Mouse (Mus musculus): ENCODE results near the gene Itih5.

Gene Itih5

DNA sequence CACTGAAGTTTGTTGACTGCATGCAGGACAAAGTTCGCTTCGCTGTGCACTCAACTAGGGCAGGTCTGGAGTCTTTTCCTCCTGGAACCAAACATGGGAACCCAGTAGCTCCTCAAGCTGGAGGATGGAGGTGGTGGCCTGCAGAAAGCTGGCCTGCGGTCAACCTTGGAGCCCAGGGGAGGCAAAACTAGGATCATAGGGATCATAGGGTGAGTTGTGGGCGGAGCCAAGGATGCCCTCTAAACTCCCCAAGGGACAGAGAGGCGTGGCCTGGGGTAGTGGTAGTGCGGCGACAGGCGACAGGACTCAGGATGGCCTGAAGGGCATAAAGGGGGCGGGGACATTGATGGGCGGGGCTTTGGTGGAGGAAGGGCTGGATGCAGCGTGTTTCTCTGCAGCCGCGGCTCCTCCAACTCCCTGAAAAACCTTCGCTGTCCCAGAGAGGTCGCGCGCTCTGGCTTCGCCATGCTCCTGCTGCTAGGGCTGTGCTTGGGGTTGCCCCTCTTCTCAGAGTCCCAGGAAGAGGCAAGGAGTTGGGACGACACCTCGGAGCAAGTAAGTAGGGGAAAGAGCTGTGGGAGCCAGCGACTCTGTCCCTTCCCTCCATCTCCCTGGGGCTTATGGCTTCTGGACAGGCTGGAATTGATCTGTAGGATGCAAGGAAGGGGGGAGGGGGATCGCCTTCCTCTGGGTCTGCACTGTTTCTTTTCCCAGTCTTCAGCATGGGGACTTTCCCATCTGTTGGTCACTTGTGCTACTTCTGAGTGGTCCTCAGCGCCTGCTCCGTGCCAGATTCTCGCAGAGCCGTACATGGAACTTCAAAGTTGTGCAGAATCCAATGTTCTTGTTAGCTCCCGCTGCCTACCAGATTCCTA, at the start of gene Itih5:
Itih5 (plus strand) TSS at position 371 of the 875 bp plus-strand sequence.
- peak; percentile 40 to 60 for DNase-seq

DNA sequence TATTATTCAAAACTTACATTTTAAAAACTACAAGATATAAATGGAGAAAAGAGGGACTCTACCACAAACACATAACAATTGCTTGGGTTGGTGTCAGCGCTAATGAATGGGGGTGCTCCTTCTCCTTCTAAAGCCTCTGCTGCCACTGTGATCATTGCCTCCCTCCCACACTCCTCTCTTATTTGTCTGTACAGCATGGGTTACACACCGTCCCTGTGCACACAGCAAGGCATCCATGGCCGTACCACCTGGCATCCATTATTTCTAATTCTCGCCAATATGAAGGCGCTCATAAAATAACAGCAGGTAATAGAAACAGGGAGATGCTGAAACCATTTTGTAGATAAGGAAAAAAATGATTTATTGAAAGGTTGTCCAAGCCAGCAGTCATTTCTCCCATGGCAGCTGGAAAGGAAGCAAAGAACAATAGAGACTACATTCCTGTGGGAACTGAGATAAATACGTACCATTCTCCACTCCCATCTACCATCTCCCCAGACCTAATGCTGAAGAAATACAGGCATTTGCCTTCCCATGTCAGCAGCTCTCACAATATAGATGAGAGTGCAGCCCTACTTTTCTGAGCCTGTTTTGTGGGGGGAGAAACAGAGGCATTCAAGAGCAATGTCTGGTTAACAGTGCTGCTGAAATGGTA, 44.7 kb upstream of the Itih5 start:
- no peak for DNase-seq

DNA sequence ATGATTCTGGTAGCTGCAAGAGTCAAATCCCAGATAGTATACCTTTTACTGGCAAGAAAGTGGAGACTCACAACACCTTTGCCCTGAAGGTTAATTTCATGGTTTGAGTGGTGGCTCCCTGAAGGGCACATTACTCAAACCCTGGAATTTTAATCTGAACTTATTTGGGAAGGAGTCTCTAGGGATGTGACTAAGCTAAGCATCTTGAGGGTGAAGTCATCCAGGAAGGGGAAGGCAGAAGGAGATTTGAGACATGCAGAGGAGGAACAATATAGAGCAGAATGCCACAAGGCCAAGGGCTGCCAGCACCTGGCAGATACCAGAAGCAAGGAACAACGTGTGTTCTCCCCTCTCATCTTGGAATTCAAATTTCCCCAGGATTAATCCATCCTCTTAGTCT, 34.6 kb upstream of the Itih5 start:
- no peak for DNase-seq

DNA sequence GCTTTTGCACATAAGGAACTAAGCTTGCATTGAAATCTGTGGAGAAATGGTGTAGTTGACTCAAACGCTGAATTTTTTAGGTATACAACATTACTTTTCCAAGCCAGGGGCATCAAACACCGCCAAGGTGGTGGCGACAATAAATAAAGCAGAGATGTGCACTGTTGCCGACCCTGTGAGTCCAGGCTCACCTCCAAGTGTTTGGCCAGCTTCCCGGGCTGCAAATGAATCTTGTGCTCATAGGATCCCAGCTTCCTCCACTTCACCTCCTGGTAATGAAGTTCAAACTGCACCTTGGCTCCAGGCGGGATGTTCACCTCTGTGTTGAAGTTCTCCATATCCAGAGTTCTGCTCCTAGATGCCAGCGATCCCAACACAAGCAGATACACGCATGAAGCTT, 34.1 kb upstream of the Itih5 start:
- no peak for DNase-seq

DNA sequence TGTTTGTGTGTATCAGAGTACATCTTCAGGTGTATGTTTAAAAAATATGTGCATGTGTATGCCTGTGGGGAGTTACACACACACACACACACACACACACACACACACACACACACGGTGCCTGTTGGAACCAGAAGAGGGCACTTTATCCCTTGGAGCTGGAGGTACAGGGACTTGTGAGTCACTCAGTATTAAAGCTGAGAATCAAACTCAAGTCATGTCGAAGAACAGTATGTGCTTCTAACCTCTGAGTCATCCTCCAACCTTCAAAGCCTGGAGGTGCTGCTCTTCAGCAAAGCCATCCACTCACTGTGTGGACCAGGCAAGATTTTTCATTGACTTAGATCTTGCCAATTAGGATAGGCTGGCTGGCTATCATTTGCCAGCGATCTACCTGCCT, 31.5 kb upstream of the Itih5 start:
- no peak for DNase-seq

DNA sequence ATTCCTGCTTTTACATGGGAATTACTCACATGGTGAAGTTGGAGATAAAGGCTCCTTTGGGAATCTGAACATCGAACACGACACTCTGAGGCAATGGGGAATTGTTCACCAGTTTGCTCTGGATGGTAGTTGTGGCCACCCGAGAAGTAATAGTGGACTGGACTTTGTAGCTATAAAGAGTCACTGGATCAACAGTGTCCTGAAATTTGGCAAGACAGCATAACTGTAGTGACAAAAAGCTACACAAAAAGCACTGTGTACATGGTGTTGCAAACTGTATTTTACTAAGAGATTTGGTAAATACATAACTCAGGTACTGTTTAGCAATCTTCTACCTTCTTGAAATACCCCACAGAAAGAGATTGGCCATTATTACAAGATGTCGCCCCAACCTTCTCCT, 27.2 kb upstream of the Itih5 start:
- DNase-seq: no peak

DNA sequence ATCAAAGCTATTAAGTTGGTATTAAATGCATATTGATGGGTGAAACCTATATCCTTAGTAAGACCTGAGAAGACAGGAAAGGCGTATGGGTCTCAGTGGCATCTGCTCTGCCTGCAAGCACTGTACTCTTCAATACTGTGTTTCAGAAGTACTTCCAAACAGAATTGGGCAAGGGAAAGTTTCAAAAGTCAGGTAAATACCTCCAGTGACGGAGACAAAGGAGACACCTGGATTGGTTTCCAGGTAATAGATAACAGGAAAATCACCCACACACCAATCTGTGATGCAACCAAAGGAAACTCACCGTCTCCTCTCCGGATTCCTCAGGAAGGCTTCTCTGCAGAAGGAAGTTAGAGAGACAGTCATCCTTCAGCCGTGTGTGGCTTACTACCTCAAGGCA, 25.9 kb upstream of the Itih5 start:
- no peak for DNase-seq

DNA sequence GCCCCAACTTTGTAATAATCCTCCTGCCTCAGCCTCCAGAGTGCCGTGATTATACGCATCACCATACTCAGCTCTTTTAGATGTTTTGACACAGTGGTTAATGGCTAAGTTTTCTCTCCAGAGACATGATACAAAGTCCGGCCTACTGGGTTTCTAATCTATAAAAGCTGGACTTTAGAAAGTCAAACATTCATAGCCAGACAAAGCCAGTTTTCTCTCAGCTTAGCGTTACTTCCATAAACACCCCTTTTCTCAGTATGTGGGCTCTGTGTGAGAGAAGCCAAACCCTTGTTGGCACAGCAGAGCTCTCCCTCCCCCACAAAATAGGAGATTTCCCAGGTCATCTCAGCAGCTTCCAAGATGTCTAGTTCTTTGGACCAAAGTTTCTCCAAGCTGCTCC, 24.8 kb upstream of the Itih5 start:
- no peak for DNase-seq

DNA sequence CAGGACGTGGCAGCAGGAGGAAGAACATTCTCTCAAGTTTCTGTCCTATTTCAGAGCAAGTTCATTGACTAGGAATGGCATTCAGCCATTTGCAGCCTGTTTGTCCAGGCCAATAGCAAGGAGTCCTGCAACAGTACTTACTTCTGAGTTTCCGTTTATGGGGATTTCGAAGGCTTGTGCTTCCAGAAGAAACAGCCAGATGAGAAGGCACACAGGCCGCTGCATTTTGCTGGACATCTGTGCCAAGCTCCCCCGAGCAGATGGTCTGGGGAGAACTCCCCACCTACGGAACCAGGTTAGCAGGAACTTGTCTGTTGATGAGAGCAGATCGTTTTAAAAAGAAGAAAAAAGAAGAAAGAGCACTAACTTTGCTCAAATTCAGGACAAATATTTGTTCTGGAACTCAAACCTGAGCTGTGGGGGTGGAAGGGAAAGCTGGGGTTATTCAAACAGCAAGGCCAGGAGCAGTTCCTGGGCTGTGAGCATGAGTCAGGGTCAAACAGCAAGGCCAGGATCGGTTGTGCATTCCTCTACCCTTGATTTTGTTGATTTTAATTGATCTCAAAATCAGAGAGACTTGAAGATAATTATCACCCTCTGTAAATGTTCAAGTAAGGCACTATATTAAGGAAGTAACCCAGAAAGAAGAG, 22.9 kb upstream of the Itih5 start:
- DNase-seq: peak in 1 of 2 experiments; percentile 10

DNA sequence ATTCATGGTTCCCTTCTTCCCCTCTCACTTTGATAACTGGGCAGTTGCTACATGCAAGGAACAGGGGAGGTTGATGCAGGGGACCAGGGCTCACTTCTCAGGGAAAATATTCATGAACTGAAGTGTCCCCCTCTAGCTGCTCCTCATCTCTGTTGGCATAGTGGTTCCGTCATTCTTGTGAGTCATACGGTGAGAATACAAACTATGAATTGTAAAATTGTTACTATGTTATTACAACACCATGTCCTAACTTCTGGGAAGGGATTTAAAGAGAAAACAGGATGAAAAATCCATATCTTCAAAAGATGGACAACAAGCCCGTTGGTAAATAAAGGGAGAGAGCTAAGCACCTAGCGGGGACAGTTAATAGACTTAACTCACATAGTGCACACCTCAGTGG, 22.1 kb upstream of the Itih5 start, which contains the start of gene Itih2:
Itih2 (minus strand) TSS at position 101 of the 400 bp plus-strand sequence.
- no peak for DNase-seq

DNA sequence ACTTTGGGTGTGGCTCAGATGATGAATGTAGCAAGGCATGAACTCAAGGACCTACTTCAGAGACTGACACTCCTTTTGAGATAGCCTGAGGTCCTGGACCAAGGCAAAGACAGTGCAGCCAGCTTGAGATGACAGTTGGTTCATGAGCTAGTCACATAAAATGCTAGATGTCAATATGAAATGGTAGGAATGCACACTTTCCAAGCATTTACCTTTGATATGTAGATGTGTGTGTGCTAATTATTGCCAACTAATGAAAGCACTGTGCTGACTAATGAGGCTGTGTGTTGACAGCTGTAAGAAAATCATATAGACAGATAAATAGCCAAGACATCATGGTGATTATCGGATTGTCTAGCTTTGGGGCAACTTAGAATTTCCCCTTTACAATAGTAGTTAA, 21.2 kb upstream of the Itih5 start:
- no peak for DNase-seq

DNA sequence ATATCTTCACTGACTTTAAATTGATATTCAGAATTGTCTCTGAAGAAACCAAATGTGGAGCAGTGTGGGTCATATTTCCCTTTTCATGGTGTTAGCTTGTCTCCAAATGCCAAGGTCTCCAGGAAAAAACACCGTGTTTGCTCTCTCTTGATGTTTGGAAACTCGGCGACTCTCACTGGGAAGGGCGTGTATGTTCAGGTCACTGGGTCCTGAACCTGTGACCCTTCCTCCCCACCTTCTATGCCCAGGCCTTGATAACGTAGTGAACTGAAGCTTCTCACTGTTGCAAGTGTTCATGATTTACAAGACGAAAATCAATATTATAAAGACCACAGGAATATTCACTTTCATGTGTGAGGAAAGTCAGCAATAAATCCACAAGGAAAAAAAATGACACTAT, 19.4 kb upstream of the Itih5 start:
- DNase-seq: no peak

DNA sequence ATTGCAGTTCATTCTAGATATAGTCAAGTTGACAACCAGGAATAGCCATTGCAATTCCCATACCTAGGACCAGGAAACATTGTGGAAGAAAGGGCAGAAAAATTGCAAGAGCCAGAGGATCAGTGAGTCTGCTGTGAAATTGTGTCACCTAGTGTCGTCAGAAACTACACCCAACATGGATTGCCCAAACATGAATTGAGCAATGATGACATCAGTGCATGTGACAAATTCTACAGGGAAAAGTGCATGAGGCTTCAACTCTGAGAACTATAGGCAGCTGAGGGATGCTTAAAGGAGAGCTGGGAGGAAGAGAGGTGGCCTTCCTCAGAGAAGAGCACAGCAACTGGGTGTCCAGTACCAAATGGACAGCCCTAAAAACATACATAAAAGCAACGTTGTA, 16.1 kb upstream of the Itih5 start:
- no peak for DNase-seq

DNA sequence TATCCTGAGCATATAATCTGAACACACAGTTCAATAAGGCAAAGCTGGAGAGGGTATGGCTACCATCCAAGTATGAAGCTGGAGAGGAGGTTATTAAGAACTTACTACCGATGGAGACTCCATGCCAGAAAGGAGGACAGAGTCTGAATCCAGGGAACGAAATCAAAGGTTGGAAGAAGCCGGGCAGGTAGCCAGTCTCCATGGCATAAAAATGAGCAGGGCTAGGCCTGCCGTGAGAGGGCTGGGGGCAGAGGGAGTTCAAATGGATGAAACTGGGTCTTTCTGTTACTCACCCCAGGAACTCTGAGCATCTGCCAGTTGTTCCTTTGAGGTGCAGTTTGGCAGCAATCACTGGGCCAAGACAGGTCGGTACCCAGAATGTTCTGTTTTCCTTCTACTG, 12.9 kb upstream of the Itih5 start:
- DNase-seq: no peak

DNA sequence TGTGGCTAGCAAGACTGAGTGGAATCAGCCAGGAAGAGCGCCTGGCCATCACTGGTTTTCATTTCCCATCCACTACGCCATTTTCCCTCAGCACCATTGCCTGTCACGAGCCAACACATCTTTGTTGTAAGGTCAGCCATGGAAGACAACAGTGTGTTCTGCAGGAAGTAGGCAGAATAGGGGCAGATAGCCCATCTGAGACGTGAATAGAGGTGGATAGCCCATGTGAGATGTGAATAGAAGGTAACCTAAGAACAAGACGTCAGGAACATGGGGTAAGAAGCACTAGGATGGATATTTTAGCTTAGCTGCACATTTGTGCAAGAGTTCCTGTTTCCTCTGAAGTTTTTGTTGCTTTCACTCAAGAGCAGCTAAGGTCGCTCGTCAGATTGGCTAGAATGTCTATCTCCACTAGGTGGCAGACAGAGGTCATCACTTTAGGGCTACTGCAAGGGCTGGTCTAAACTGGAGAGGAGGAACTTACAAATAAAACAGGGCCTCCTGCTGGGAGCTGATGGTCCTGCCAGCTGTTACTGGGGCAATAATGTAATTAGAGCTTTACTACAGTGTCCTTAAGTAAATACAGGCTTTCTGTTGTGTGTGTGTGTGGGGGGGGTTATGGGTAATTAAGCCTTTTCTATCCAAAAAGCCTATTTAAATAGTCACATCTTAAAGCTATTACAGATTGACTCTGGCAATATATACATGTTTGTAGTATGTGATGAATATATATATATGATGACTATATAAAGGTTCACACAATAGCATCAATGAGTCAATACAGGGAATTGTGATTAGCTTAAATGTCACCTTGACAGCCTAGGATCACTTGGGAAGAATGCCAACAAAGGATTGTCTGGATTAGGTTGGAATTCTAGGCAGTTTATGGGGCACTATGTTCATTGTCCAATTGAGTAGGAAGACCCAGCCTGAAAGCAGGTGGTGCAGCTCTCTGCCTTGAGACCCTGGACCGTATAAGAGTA, 10.6 kb upstream of the Itih5 start:
- peak; percentile 65 to 76 for DNase-seq

DNA sequence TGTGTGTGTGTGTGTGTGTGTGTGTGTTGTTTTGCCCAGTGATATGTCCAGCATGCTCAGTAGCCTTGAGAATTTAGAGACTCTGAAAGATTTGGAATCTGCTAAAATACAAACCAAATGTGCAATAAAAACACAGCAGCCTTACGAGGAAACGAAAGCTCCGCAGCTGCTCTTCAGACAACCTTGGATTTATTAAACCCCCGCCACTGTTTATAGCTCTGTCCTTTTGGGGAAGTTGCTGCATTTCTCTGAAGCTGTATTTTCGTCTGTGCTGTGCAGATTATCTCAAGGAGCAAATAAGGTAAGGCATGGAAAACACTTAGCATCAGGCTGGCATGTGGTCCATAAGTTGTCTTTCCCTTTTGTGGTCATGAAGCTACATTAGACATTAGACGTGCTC, 7.9 kb upstream of the Itih5 start:
- DNase-seq: no peak

DNA sequence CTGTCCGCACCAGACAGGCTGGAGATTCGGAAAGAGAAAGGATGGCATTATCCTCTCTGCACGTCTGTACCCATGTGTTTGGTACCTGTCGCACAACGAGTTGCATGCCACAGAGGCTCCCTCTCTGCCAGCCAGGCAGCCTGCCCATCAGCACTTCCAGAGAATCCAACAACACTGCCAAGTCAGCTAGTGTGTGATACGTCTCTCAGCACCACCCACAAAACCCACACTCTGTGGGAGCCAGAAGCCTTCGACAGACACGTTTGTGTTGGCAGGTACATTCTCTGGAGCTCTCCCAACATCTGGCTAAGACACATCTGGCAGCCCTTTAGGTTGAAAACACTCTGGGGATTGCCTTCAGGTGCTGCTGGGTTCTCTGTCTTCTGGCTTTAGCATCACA, 6.2 kb upstream of the Itih5 start:
- DNase-seq: no peak

DNA sequence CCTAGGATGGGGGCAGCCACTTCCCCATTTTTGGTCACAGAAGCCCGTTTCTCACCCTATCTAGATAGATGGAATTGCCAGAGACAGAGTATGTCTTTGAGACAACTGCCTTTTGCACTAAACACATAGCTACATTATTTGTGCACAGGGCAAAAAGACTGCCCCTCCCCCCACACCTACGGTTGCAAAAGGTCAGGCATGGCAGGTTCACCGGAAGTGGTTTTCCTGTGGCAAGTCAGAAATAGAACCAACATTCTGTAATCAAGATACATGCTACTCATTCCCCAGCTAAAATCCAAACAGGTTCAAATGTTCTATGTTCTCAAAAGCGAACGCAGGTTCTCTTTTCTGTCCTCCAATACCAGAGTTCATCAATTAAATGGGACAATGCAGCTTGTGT, 781 bp upstream of the Itih5 start:
- DNase-seq: no peak

DNA sequence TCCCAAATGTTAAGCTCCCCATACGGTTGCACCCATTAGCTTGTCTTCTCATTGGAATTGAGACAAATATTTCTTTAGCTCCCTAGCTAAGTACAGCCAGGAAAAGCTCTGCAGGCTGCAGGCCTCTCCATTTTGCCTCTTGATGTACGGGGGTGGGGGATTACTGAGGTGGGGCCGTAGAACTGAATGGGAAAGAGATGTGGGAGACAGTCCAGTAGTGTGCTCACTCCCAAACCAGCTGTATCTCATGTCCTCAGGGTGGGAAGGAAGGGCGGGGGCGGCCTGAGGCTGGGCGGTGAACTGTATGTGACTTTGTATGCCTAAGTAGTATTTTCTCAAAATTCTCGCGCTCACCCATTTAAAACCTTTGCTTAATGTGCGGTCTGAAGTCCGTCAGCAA, 3.8 kb downstream of the Itih5 start:
- DNase-seq: no peak

DNA sequence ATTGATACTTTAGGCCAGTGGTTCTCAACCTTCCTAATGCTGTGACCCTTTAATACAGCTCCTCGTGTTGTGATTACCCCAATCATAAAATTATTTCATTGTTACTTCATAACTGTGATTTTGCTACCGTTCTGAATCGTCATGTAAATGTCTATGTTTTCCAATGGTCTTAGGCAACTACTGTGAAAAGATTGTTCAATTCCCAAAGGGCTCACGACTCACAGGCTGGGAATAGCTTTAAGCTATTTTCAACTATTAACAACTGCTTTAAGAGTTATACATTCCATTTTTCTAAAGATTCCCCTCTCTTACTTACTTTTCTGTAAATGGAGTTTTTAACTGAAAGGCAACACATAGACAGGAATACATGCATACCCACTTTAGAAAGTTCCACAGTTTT, 8.6 kb downstream of the Itih5 start:
- DNase-seq: no peak

DNA sequence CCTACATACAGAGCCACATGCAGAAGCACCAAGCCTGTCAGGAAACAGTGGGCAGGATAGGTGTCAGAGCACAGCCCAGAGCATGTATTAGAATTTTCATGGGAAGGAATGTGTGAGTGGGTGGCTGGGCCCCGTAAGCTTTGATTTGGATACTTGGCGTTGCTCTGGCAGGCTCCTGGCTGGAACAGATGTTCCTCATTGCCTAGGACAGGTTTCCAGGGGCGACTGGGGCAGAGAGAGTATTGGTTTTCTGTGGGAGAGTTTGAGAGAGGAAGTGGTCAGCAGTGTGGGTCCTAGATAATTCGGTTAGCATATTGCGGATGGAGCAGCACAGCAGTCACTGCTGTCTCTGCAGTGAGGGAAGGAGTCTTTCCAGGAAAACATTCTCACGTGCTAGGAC, 13.3 kb downstream of the Itih5 start:
- no peak for DNase-seq

DNA sequence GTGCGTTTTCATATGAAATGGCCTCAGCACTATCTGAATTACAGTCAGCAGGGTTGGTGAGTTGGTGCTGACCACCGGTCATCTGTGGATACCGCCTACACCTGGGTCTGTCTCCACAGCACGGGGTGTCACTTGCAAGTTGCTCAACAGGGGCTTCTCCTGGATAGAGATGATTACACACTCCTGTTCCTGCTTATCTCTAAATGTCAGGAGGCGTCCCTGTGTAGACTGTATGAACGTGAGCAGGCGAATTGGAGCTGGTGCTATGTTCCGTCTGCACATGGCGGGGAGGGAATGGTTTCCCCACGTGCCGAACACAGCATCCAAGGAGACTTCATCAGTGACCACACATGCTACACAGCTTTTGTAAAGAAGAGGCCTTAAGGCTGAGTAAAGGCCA, 13.9 kb downstream of the Itih5 start:
- no peak for DNase-seq

DNA sequence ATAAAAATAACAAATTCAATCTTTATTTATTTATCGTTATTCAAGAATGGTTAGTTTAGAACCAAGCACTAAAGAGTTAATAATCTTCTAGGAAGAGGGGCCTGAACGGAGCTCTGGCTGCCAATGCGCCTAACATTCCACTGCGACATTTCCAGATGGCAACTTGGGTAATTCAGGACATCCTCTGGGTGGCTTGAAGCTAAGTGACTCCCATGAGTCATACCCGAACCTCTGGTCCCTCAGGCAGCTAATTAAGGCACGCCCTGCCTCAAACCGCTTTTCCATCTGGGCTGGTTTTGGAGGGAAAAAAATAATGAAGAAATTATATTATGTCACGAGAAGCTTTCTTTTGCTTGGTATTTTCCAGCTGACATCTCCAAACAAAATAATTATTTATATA, 14.6 kb downstream of the Itih5 start:
- no peak for DNase-seq

Data from lung, adult 18-20 months (tissue).